Mouse (Mus musculus): Measurements from ENCODE around the gene Slc36a1.

Gene Slc36a1

GRCm38 (mm10) chr11:55204159-55204596 lies at the start of gene Slc36a1:
Gene Slc36a1, plus strand, starts transcription at chr11:55204350.
- DNase-seq, result peak; percentile 94

GRCm38 (mm10) chr11:55154398-55155069 lies 49.6 kb upstream of the Slc36a1 start:
- DNase-seq, result no peak

- no peak for DNase-seq
These were observed 49.1 kb upstream of the Slc36a1 start for GRCm38 (mm10) chr11:55155070-55155421.

GRCm38 (mm10) chr11:55158785-55159359 lies 45.3 kb upstream of the Slc36a1 start:
- peak; percentile 63 for DNase-seq

- DNase-seq, result no peak
These were observed 41.5 kb upstream of the Slc36a1 start for GRCm38 (mm10) chr11:55162670-55163069.

GRCm38 (mm10) chr11:55164723-55165122 lies 39.4 kb upstream of the Slc36a1 start:
- DNase-seq, result no peak

GRCm38 (mm10) chr11:55165748-55166147 lies 38.4 kb upstream of the Slc36a1 start:
- no peak for DNase-seq

GRCm38 (mm10) chr11:55168504-55168903 lies 35.6 kb upstream of the Slc36a1 start:
- no peak for DNase-seq

GRCm38 (mm10) chr11:55168914-55169313 lies 35.2 kb upstream of the Slc36a1 start:
- no peak for DNase-seq

GRCm38 (mm10) chr11:55170501-55170900 lies 33.6 kb upstream of the Slc36a1 start:
- DNase-seq, result no peak

GRCm38 (mm10) chr11:55178830-55179229 lies 25.3 kb upstream of the Slc36a1 start:
- DNase-seq, result no peak

GRCm38 (mm10) chr11:55179856-55180255 lies 24.3 kb upstream of the Slc36a1 start:
- DNase-seq, result no peak

GRCm38 (mm10) chr11:55183124-55183523 lies 21.0 kb upstream of the Slc36a1 start:
- no peak for DNase-seq

- no peak for DNase-seq
These were observed 19.9 kb upstream of the Slc36a1 start for GRCm38 (mm10) chr11:55184246-55184645.

- peak; percentile 77 for DNase-seq
These were observed 19.3 kb upstream of the Slc36a1 start, which contains the start of gene Slc36a2 for GRCm38 (mm10) chr11:55184733-55185291. Gene Slc36a2, minus strand, starts transcription at chr11:55185077.

GRCm38 (mm10) chr11:55187292-55187691 lies 16.9 kb upstream of the Slc36a1 start:
- no peak for DNase-seq

GRCm38 (mm10) chr11:55187777-55188176 lies 16.4 kb upstream of the Slc36a1 start:
- DNase-seq, result no peak

GRCm38 (mm10) chr11:55190216-55190615 lies 13.9 kb upstream of the Slc36a1 start:
- no peak for DNase-seq

GRCm38 (mm10) chr11:55197086-55197485 lies 7.1 kb upstream of the Slc36a1 start:
- no peak for DNase-seq

- DNase-seq, result no peak
These were observed 6.2 kb upstream of the Slc36a1 start for GRCm38 (mm10) chr11:55197740-55198510.

- peak; percentile 30 for DNase-seq
These were observed 452 bp downstream of the Slc36a1 start for GRCm38 (mm10) chr11:55204602-55205001.

GRCm38 (mm10) chr11:55208001-55208690 lies 4.0 kb downstream of the Slc36a1 start:
- no peak for DNase-seq

GRCm38 (mm10) chr11:55209032-55209431 lies 4.9 kb downstream of the Slc36a1 start:
- DNase-seq, result no peak
